Comparison of ENCODE assay signal across 14 mouse cellular contexts in genomic region chr13:58465206-58466104, GRCm38 (mm10).
DNase-seq lines count a peak whose midpoint lies in the region; ATAC-seq lines count a peak whose summit lies in the region.
"Had no signal": no experiment of that assay in that cellular context is flagged by ENCODE, and none has a peak within 500 bp of the region (broad histone marks: within the 10 kb centered on the region; RNA-seq: fewer than 3 reads in every experiment).

No protein-coding gene starts in this region.

- DNase-seq in forebrain, embryonic 10.5 days (ENCODE audit: extremely low spot score, low spot score), result no peak
- DNase-seq in right cerebral cortex, adult 18-20 months, result peak; percentile 42
- no peak for DNase-seq in right cerebral cortex, postnatal 4 days
- DNase-seq in left cerebral cortex, postnatal 25 days (ENCODE audit: low spot score in 2 of 2), result peak; percentile 48 to 55
- no peak for DNase-seq in heart, postnatal 14 days
- DNase-seq in cerebellum, adult 8-10 months, result no peak
- DNase-seq in gastrocnemius, adult 8-10 months (ENCODE audit: low spot score in 2 of 2), result no peak
- DNase-seq: adrenal gland, adult 8-10 months; gastrocnemius, adult 2 months; kidney, postnatal 4 days had no signal

- WGBS in forebrain, embryonic 13.5 days, result 53% methylated on average over 13 of the region's 13 CpGs
- WGBS in forebrain, embryonic 10.5 days, result 77% methylated on average over 13 of the region's 13 CpGs

- H3K4me2 ChIP-seq in forebrain, embryonic 13.5 days, result no peak overlapping the region
- H3K4me2 ChIP-seq: heart, embryonic 12.5 days; limb, embryonic 13.5 days; lung, embryonic 15.5 days had no signal

- intact Hi-C loops in left cerebral cortex, postnatal 25 days (cut with DNase I), result no loop called here
- intact Hi-C loops in heart, postnatal 14 days (cut with DNase I), result no loop called here

- no peak overlapping the region for H3K4me3 ChIP-seq in forebrain, embryonic 13.5 days
- no peak overlapping the region for H3K4me3 ChIP-seq in forebrain, embryonic 10.5 days
- H3K4me3 ChIP-seq: gastrocnemius, adult 2 months; heart, embryonic 12.5 days; limb, embryonic 13.5 days; lung, embryonic 15.5 days had no signal

- H3K36me3 ChIP-seq in forebrain, embryonic 13.5 days (ENCODE audit: poor library complexity, severe bottlenecking), result no peaks in the 10 kb centered on the region
- H3K36me3 ChIP-seq in forebrain, embryonic 10.5 days (replicated peaks), result no peaks in the 10 kb centered on the region
- H3K36me3 ChIP-seq: heart, embryonic 12.5 days; limb, embryonic 13.5 days; lung, embryonic 15.5 days had no signal

- H3K4me1 ChIP-seq in forebrain, embryonic 13.5 days, result peaks cover 9% of the 10 kb centered on the region
- peaks cover 21% of the 10 kb centered on the region for H3K4me1 ChIP-seq in forebrain, embryonic 10.5 days
- H3K4me1 ChIP-seq: heart, embryonic 12.5 days; lung, embryonic 15.5 days had no signal

- H3K27me3 ChIP-seq in forebrain, embryonic 13.5 days, result peaks cover 6% of the 10 kb centered on the region; the same call in 1 of the 2 replicates
- H3K27me3 ChIP-seq in forebrain, embryonic 10.5 days (ENCODE audit: poor library complexity, severe bottlenecking), result peaks cover 9% of the 10 kb centered on the region
- H3K27me3 ChIP-seq: heart, embryonic 12.5 days had no signal

- ATAC-seq in forebrain, embryonic 13.5 days, result peak; percentile 43; the same call in 1 of the 2 replicates

- H3K9me3 ChIP-seq in forebrain, embryonic 13.5 days (replicated peaks), result no peaks in the 10 kb centered on the region
- peaks cover 4% of the 10 kb centered on the region; the same call in 1 of the 2 replicates for H3K9me3 ChIP-seq in forebrain, embryonic 10.5 days
- H3K9me3 ChIP-seq: limb, embryonic 13.5 days; lung, embryonic 15.5 days had no signal

- 0 out of 2 replicates have a peak overlapping the region, but pooled peaks have one; percentile 18 for H3K9ac ChIP-seq in forebrain, embryonic 13.5 days
- H3K9ac ChIP-seq: heart, embryonic 12.5 days; limb, embryonic 13.5 days; lung, embryonic 15.5 days had no signal

- 0 out of 2 replicates have a peak overlapping the region, but pooled peaks have one; percentile 25 for H3K27ac ChIP-seq in forebrain, embryonic 13.5 days
- H3K27ac ChIP-seq in forebrain, embryonic 10.5 days, result no peak overlapping the region
- H3K27ac ChIP-seq: gastrocnemius, adult 2 months; limb, embryonic 13.5 days; lung, embryonic 15.5 days had no signal

Comparison
In these comparisons a context has a peak if more than half of its experiments do, and no peak if none do; other contexts are left out.
1. DNase-seq: peak in right cerebral cortex, adult 18-20 months (single experiment) and left cerebral cortex, postnatal 25 days (2 of 2); none in forebrain, embryonic 10.5 days (single experiment), right cerebral cortex, postnatal 4 days (single experiment), heart, postnatal 14 days (0 of 2), cerebellum, adult 8-10 months (single experiment) and gastrocnemius, adult 8-10 months (0 of 2).